Mouse (Mus musculus): Measurements from ENCODE around the gene Trnt1.

DNA sequence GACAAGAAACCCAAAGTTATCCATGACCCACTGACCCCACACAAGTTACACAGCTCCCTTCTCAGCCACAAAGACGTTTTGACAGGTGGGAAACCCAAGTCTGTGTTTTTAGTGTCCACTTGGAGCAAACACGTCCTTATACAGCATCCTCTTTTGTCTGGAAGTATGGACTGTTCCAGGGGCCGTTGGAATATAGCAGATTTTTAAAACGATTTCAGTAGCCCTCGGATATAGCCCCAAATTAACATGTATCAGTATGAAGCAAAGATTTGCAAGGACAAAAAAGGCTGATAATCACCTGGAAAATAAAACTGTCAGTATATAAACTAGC lies 31.3 kb downstream of the Trnt1 start:
- TF ChIP-seq CTCF (IDR thresholded peaks at IDR 0.05; ENCODE audit: borderline replicate concordance, extremely low read depth, insufficient read depth, insufficient read length): no peak
- TF ChIP-seq POLR2A (IDR thresholded peaks at IDR 0.05; ENCODE audit: borderline replicate concordance, extremely low read depth, insufficient read depth, insufficient read length, poor library complexity, severe bottlenecking): no peak
